Mouse (Mus musculus): ENCODE measurements around the gene Etfbkmt. TPM values are rescaled to one million over a fixed set of nuclear protein-coding genes. Genes with fewer than 3 reads are reported as not detected.
"Not testable (repeated sequence)": the region's sequence is repeated elsewhere in the genome, so short reads cannot be mapped to it uniquely, and the experiment has no call there.

The Etfbkmt gene
- total RNA-seq, 2 experiments from 2014 or later, result 7.5 to 13.5 TPM

DNA sequence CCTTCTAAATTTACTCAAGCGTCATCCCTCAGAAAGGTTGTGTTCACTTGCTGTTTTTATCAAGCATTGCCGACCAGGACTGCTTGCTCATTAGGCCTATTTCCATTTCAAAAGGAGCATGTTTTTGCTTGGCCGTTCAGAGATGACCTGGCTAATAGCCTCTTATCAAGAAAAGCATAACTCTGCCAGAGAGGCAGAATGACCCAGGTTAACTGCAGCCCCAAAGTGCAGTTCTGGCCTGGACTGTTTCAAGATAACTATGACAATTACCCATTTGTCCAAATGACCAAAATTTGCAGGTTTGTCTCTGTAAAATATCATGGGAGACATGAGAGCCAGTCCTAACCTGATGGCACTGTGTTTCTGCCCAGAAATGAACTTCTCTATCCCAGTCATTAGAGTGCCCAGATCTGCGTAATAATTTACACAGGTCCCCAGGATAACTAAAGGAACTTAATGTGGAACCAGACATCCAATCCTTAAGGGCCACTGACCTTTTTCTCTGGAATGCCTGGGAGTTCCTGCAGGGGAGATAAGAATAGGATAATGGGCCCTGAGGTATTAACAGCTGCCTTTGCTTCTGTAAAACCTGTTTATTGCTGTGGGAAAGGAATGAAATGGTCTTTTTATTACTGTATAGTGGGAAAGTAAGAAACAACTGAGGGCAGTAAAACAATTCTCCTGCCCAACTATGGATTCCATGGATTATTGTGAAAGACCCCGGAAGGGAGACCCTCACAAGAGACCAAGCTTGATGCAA is 5.1 kb upstream of the Etfbkmt start:
- DNase-seq, result no peak

DNA sequence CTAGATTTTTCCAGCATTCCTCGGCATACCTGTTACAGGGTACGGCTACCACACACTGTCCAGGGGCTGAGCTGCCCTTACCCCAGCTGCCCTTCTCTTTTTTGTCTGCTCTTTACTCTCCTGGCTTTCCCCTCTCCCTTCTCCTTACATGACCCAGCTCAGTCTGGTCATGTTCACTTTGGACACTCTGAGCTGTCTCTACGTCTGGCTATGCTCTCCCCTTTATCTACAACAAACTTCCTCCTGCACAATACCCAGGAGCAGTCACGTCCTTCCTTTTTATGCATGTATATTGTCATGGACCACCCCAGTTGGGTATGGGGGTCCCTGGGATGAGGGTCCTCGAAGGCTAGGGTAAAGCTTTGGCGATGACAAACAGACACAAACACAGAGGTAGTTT is 4.0 kb upstream of the Etfbkmt start:
- DNase-seq, result no peak

DNA sequence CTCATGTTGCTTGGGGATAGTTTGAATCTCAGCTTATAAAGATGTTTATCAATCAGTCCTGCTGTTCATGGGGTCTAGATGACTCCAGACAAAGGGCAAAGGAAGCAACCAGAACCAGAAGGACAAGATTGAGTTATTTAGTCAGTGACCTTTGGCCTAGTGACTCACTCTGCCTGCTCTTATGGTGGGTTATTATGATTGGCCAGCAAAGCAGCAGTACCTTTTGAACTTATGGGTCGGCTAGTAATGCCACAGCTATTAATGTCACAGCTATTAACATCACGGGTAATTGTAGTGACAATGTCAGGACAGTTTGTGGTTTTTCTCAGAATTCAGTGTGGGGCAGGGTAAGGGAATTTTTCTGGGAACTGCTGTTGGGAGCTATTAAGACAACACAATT is 1.7 kb upstream of the Etfbkmt start:
- no peak for DNase-seq

DNA sequence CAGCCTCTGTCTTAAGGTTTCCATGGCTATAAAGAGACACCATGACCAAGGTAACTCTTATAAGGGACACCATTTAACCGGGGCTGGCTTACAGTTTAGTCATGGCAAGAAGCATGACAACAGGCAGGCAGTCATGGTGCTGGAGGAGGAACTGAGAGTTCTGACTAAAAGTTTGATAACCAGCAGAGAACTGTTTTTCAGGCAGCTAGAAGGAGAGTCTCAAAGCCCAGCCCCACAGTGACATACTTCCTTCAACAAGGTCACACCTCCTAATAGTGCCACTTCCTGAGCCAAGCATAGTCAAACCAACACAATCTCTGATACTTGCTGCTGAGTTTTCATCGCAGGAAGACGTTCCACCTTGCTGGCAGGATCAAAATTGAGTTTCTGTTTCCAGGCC is 638 bp upstream of the Etfbkmt start:
- no peak for DNase-seq

DNA sequence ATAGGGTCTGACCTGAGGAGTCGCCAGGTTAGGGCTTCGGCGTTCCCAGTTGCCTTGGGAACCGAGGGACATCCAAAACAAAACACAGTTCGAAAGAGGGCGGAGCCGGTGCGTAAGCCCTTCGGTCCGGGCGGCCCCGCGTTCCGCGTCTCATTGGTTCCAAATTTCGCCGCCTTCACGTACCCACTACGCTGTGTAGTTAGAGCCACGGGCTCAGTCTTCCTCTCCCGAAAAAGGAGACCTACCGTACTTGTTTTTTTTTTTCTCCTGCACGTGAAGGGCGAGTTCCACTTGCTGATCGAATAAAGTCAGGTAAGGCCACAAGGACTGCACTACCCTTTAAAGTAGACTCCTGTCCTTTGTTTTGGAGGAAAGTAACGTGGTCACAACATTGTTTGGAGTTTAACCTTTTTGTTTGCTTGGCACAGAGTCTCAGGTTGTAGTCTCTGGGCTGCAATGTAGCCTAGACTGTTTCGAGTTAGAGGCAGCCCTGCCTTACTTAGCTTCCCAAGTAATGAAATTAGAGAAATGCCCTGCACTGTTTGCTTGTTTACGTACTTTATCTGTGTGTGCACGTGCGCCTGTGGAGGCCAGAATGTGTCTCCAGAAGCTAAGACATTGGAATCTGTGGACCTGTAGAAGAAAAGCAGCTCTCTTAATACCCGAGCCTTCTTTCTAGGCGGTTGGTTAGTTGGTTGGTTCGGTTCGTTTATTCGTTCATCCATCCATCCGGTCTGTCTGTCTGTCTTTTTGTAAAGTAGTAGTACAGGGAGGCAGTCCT is 1.9 kb downstream of the Etfbkmt start:
- DNase-seq, result peak; percentile 79

DNA sequence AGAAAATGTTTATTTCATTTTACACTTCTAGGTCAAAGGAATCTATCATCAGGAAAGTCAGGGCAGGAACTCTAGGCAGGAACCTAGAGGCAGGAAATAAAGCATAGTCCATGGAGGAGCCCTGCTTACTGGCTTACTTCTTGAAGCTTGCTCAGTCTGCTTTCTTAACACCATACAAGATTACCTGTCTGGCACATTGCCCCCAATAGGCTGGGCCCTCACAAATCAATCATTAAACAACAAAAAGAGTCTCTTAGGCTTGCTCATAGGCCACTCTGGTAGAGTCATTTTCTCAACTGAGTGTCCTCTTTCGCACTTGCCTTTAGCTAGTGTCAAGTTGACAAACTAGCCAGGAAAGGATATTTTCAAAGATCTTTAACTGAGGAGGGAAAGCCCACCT is 5.5 kb downstream of the Etfbkmt start:
- no peak for DNase-seq

DNA sequence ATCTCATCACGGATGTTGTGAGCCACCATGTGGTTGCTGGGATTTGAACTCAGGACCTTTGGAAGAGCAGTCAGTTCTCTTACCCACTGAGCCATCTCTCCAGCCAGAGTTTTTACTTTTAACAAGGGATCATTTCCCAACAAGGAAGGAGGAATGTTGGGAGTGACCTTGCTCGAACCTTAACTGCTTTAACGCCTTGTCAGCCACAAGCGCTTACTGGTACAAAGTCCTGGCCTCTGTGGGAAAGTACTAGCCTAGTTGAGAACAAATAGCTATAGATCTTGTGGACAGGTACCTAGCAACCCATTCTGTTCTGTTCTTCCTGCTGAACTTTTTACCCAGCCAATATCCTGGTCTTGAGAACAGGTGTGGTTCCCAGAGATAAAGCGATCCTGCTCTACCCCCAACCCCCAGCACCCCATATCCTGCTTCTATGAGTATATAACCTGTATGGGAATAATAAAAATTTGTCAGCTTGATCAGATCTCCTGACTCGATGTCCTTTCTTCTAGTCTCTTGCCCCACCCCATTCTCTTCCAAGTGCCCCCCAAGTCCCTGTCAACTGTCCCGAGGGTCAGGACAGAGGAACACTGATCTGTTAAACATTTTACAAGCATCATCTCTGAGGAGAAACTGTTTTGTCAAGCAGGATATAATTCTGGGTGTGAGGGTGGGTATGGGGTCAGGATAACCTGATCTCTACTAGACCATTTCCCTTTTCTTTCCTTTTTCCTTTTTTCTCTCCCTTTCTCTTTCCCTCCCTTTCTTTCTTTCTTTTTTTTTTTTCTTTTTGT is 9.0 kb downstream of the Etfbkmt start:
- no peak for DNase-seq

DNA sequence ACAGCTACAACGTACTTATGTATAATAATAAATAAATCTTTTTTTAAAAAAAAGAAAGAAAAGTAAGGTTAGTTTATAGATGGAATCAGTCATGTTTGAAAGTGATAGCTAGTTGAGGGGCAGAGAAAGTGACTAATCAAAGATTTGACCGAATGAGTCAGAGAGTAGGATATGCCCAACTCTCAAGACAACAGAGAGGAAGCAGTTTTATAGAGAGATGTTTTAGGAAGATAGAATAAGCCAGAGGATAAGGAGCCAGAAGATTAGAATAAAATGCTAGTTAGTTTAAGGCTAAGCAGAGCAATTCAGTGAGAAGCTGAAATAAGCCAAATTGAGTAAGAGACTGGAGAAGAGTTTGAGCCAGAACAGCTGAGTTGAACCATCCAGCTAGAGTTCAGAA is 12.5 kb downstream of the Etfbkmt start:
- DNase-seq, result no peak

DNA sequence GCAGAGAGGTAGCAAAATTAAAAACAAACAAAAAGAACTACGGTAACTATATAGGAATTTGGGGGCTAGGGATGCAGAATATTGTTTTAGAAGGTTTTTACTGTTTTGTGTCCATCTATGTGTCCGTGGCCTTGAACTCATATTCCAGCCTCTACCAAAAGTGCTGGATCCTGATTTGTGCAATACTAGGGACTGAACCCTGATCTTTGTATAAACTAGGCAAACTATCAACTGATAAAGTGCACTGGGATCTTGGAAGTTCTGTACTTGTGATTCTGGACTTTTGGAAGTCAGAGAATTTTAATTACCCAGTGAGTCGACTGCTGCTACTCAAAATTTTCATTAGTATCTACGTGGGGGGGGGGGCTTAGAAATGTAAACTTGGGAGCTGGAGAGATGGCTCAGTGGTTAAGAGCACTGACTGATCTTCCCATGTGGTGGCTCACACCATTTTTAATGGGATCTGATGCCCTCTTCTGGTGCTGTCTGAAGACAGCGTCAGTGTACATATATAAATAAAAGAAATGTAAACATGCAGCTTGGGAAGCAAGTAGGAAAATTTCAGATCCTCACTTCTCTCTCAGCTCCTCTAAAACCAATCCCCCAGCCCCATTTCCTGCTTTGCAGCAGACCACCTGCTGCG is 13.9 kb downstream of the Etfbkmt start:
- DNase-seq, result no peak

DNA sequence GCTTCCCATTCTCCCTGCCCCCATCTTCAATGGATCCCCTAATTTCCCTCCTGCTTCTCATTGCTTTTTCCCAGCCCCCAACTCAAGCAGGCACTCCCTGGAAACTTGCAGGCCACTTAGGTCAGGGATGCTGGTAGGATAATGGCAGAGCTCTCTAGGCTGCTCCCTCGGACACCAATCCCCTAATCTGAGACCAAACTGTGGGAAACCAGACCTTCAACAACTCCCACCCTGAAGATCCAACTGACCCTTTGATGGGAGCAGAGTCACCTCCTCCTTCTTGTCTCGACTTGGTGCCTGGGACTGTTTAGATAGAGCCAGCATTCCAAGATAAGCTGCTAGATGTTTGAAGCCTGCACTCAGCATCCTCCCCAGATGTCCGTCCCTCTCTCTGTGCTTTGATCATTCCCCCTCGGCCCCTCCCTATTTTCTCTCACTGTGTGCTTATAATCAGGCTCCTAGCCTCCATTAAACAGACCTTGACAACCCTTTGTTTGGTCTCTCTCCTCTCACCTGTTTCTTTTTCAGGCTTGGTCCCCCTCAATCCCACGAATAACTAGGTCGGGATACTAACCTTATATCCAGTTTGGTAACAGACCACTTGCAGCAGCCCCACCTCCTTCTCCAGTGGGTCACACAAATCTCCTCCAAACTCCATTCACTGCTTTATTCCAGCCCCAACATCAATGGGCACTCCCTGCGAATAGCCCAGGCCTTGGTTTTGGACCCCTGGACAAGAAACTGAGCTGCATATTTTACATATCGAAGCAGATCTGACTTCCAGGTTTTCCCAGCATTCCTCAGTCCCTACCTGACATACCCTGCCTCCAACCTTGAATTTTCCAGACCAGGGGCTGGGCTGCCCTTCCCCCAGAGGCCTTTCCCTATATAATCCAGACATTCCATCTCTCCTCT is 14.7 kb downstream of the Etfbkmt start:
- no peak for DNase-seq

DNA sequence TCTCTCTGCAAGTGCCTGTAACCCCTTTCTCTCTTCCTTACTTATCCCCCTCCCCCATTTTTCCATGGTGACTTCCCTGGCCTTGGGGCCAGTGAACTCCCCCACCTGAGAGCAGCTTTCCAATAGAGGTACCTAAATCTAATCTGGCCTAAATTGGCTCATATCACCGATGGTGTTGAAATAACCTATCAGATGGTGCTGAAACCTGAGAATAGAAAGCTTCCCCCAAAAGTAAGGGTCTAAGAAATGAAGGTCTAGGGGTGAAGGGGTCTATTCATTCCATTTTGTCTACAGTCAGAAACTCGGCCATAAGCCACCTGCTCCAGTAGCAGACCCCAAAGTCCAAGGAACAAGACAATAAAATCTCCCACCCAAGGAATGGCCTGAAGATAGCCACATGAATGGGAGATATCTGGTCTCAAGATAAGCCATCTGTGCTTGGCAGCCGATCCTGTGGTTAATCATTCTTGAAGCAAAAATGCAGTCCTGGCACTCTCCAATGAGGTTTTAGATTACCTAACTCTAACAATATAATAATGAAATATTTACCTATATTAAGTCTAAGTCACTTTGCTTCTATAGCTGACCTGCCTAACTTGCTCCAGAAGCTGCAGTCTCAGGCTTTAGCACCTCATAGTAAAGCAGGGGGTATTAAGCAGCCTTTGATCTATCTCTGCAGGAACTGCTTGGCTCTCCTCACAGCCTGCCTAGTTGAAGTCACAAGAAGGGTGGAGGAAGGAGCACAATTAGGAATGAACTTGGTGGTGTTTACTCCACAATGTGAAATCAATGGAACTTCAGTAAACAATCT is 15.6 kb downstream of the Etfbkmt start:
- DNase-seq, result no peak

DNA sequence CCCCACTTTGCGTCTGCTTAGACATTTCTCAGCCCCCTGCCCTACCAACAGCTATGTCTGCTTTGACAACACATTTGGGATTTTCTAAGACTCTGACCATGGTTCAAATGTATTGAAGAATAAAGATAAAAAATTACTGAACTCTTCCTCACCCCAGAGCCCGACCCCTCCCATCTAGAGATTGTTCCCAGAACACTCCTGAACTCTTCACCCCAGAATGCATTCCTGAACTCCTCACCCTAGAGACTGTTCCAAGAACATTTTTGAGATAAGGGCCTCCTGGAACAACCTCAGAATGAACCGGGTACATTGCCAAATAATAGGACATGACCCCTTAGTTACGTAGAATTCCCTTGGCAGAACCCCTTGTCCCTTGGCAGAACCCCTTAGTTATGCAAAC is 27.4 kb downstream of the Etfbkmt start:
- DNase-seq, result not testable (repeated sequence)

DNA sequence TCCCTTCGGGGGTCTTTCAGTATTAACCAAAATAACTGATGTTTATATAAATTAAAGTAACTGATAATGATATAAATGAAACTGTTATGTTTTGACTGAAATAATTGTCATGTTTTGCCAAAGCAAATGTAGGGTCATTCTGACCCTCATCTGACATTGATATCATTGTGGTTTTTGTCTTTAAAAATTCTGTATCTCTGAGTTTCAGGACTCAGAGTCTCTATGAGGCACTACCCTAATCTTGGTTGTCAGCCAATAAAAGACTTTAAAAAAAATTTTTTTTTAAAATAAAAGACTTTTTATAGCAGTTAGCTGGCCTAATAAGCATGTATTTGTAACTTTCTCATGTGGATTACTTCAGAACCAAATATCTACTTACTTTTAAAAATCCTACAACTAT is 28.0 kb downstream of the Etfbkmt start:
- DNase-seq, result no peak

DNA sequence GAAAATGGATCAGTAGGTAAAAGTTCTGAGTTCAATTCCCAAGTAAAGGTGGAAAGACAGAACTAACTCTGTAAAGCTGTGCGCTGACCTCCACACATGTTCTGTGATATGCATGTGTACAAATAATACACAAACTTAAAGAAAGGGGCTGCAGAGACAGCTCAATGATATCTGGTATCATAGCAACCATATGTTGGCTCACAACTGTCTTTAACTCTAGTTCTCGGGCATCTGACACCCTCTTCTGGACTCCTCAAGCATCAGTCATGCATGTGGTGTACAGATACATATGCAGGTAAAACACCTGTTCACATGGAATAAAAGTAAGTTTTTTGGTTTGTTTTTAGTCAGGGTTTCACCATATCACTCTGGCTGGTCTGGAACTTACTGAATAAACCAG is 28.8 kb downstream of the Etfbkmt start:
- DNase-seq, result no peak

DNA sequence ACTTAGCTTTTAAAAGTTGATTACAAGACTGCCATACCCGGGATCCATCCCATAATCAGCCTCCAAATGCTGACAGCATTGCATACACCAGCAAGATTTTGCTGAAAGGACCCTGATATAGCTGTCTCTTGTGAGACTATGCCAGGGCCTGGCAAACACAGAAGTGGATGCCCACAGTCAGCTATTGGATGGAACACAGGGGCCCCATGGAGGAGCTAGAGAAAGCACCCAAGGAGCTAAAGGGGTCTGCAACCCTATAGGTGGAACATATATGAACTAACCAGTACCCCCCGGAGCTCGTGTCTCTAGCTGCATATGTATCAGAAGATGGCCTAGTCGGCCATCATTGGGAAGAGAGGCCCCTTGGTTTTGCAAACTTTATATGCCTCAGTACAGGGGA is 30.3 kb downstream of the Etfbkmt start:
- not testable (repeated sequence) for DNase-seq

DNA sequence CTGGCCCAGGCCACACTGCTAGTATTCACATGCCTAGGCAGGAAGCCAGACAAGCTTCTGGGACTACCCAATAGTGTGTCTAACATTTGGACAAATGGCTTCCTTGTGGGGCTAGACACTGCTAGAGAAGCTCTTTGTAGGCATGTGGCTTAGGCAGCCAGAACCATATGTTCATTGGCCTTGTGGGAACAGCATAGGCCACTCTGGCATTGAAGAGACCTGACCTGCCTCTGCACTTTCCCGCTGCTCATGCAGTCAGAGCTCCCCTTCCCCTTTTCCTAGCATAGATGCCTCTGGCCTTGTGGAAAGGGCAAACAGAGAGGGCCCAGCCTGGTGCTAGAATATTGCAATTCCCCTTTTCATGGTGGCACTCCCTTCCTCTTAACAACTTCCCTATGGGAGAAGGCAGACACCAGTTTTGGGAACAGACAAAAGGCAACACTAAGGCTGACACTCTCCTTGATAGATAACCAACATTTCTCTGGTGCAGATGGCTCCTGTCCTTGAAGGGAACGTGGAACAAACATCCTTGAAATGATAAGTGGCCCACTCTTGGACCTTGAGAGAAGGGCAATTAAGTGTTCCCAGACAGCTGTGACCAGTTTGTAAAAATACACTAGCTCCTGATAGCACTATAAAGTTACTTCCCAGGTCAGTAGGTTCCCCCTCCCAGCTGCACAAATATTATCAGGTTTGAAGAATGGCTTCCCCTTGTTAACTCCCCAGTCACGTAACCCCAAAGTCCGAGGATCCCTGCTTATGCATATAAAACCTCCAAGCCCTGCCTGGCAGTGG is 34.4 kb downstream of the Etfbkmt start:
- DNase-seq, result no peak

DNA sequence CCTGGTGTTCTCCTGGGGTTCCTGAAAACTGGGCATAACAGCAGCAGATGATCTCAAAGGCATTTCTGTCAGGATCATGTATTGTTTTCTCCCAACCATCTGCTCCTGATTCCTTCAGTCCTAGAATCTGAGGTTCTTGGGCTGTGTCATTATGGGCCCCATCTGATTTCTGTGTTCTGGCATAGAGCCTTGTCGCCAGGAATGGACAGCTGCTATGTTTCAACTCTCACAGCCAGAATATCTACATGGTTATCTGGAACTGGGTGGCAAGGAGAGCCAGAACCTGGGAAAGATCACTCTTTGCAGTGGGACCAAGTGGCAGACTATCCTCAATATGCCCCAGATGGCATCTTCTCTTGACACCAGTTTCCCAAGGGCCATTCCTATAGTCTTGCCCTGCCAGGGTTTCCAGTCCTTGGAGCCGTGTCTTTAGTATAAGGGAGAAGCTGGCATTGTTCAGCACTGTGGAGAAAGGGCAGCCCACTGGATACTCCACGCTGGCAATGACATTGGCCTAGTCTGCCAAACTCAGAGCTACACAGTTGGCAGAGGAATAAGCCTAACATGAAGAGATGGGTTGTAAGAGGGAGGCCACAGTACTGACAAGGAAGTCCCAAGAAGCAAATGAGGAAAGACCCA is 35.4 kb downstream of the Etfbkmt start:
- no peak for DNase-seq

DNA sequence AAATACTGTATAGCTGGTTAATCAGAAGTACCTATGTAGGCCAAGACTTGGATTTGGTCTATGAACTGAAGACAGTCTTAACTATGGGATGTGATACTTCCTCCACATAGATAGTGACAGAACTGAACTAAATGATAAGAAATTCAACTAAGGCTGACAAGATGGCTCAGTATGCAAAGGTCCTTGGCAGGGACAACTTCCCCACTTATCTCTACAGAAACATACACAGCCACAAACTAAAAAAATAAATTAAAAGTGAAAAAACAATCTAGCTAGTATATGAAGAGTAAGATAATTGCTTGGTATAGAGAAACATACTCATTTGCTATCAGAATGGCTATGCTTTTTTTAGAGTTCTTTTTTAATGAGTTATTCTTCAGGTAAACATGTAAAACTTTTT is 39.4 kb downstream of the Etfbkmt start:
- DNase-seq, result no peak

DNA sequence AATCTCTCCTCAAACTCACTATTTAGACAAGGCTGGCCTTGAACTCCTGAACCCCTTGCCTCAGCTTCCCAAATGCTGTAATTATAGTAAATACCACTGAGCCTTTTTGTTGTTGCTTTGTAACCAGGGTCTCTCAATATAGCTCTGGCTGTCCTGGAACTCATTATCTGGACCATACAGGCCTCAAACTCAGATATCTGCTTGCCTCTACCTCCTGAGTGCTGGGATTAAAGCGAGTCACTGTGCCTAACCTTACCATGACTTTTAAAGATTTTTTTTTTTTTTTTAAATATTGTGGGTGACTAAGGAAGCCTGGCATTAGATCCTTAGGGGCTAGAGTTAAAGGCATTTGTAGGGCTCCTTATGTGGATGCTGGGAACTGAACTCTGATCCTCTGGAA is 44.4 kb downstream of the Etfbkmt start:
- DNase-seq, result no peak
